Mouse (Mus musculus) kidney, postnatal 14 days (tissue): ENCODE results near the gene Hsd17b10.

Experiments
- DNase-seq: peaks from one replicate; pipeline ENCODE4 v3.0.0; 2022; ENCODE audit warnings: mixed read lengths

Gene Hsd17b10

DNA sequence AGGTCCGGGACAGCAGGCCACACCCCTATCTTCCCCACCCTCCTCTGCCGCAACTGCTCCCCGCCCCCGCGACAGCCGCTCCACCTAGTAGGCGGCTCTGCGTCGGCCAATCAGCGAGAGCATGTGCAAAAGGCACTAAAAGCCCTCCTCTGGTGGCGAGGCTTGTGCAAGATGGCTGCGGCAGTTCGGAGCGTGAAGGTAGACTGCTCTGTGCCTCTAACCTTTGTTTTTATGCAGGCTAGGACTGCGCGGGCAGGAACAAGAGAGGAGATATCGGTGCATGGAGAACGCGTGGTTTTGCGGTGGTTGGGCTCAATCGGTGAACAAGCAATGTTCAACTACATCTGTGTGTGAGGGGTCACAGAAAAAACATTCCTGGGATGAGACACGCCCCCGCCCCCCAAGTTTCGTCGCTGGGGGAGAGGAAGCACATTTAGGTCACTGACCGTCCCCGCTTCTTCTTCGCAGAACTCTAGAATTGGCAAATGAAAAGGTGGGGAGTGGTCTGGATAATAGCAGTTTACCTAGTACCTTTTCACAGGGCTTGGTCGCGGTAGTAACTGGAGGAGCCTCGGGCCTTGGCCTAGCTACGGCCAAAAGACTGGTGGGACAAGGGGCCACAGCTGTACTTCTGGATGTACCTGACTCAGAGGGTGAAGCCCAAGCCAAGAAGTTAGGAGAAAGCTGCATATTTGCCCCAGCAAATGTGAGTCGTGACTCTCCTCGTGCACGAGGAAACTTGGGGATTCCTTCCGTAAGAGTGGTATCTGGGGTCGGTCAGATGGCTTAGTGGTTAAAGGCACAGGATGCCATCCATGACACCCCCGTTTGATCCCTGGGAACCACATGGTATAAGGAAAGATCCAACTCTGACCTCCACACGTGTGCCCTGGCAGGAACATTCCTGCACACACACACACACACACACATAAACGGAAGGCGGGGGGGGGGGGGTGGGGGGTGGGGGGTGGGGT is at the start of gene Hsd17b10:
Gene Hsd17b10, plus strand, starts transcription at position 109 of the 974 bp plus-strand sequence.
- peak; percentile 91 for DNase-seq

- no peak for DNase-seq
Measured at GRCm38 (mm10) chrX:151999006-151999710, 2.5 kb upstream of the Hsd17b10 start.

GRCm38 (mm10) chrX:152001182-152001684 is 412 bp upstream of the Hsd17b10 start:
- DNase-seq, result no peak

DNA sequence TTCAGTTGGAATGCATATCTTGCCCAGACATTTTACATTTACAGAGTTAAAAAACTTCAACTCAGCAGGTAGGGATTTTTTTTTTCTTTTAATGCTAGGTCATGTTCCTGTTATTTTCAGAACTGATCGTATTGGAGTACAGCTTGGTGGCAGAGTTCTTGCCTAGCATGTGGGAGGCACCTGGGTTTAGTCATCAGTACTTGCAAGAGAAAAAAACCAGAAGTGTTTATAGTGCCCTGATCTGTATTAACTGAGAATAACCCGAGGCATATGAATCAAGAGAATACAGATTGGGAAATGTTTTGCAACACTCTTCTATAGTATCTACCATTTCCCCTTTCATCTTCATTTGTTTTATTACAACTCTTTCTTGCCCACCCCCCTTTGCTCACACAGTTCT is 1.2 kb downstream of the Hsd17b10 start:
- DNase-seq, result no peak

DNA sequence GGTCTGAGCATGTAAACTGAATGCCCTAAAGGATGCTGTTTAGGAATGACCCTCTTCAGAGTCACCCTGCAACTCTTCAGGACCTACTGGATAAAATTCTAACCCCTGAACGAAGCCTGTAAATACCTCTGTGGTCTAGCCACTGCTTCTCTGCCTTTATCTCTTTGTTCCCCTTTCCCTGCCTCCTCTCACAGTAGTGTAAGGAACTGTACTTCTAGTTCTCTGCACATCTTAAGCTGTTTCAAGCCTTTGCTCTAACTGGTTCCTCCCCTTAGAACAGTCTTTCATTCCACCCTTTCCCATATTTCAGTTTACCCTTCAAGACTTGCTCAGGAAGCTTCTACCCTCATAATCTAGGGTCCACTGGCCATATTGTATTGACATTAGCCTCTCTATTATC is 6.2 kb downstream of the Hsd17b10 start:
- DNase-seq, result no peak

GRCm38 (mm10) chrX:152015752-152016150 is 14.1 kb downstream of the Hsd17b10 start:
- DNase-seq, result no peak

GRCm38 (mm10) chrX:152016151-152017145 is 14.8 kb downstream of the Hsd17b10 start, which contains the start of the genes Ribc1 and Smc1a:
Ribc1 (minus strand) TSS chrX:152016295.
Smc1a (plus strand) TSS chrX:152016428.
- peak; percentile 95 for DNase-seq

DNA sequence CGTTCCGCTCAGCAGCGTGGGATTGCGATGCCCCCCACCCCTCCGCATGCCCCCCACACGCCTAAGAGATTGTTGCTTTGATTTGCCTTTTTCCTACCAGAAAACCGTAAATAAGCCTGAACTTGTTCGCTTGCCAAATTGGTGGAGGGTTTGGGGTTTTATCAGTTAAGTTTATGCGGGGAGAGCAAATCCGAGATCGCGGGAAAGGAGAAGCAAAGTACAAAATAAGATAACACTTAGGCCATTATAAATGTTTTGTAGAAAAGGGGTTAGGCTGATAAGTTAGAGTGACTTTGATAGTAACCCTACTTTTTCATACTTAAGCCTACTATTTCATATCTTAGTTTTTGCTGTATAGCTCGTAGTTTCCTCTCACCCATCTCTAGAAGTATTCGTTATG is 15.5 kb downstream of the Hsd17b10 start:
- no peak for DNase-seq

DNA sequence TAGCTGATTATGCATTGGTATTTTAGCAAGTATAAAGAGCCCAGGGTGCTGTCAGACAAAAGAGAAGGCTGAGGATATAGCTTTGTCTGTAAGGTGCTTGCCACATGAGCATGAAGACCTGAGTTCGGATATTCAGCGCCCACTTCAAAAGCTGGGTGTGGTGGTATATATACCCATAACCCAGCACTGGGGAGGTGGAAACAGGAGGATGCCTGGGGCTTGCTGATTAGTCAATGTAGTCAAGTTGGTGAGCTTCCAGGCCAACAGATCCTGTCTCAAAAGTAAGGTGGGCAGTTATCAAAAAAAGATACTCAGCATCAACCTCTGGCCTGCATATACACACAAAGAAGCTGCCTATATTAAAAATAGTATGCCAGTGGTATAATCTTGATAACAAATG is 17.6 kb downstream of the Hsd17b10 start:
- no peak for DNase-seq

- no peak for DNase-seq
Measured at GRCm38 (mm10) chrX:152039865-152040264, 38.2 kb downstream of the Hsd17b10 start.

DNA sequence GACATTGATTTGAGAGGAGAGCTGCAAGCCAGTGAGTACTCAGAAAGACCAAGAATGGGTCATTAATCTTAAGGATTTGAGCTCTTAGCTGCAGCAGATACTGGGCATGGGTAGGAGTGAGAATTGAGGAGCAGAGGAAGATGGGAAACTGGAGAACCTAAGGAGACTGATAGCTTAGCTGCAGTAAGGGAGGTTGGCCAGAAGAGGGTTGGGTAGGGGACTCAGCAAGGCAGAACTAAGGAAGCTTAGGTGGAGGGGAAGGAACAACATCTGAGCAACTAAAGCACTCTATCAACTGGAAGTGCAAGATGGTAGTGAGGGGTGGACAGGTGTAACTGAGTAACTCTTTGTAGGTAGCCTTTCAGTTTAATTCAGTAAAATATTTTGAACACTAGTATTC is 45.6 kb downstream of the Hsd17b10 start:
- no peak for DNase-seq

DNA sequence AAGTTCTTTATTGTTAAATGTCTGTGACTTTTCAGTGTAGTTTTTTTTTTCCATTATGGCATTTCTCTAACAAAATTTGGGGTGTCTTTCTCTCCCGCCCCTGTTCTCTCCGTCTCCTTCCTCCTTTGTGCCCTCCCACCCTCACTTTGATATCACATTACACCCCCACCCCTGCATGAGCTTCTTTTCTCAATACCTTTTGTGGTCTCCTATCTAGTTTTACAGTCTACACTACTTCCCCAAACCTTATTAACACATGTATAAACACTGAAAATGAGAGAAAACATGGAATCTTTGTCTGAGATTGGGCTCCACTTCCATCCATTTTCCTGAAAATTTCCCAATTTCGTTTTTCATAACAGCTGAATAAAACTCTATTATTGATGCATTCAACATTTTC is 50.9 kb downstream of the Hsd17b10 start:
- DNase-seq, result no peak
